10 mouse cellular contexts compared by ENCODE assay signal in the genomic region with DNA sequence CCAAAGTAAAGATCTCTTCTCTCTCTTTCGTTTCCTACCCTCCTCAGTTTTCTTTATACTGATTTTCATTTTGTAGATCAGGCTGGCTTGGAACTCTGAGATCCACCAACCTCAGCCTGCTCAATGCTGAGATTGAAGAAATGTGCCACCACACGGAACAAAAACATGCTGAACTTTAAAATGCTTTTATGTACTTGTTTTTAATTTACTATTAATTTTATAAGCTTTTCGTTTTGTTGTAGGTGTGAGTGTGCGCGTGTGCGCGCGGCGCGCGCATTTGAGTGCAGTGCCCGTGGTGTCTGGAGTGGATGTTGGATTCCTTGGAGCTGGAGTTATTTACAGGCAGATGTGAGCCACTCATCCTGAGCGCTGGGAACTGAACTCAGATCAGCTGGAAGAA. TPM values are rescaled to one million over a fixed set of nuclear protein-coding genes. Genes with fewer than 3 reads are reported as not detected.
DNase-seq lines count a peak whose midpoint lies in the region; ATAC-seq and TF ChIP-seq lines count a peak whose summit lies in the region.
"Had no signal": no experiment of that assay in that cellular context is flagged by ENCODE, and none has a peak within 500 bp of the region (broad histone marks: within the 10 kb centered on the region; RNA-seq: fewer than 3 reads in every experiment).

No protein-coding gene starts in this region.

- H3K4me2 ChIP-seq in heart, embryonic 14.5 days (ENCODE audit: low read length) = peak overlapping the region; percentile 70
- H3K4me2 ChIP-seq in hindbrain, postnatal 0 days (ENCODE audit: low read depth, low read length) = peak overlapping the region; percentile 74; the same call in 1 of the 2 replicates

- peak overlapping the region in 1 of 2 experiments; percentile 97; a peak in 2 of 4 replicates for H3K4me3 ChIP-seq in heart, embryonic 14.5 days (ENCODE audit: control insufficient read depth in 1 of 2, insufficient read depth in 1 of 2, low read depth in 1 of 2, low read length in 2 of 2)
- peak overlapping the region; percentile 97 for H3K4me3 ChIP-seq in megakaryocyte, embryonic 14.5 days (replicated peaks)
- 0 out of 2 replicates have a peak overlapping the region, but pooled peaks have one; percentile 83 for H3K4me3 ChIP-seq in hindbrain, postnatal 0 days (ENCODE audit: low read length)
- peak overlapping the region; percentile 39 for H3K4me3 ChIP-seq in macrophage (ENCODE audit: inconsistent target)

- peaks cover 14% of the 10 kb centered on the region for H3K36me3 ChIP-seq in heart, embryonic 14.5 days (ENCODE audit: control insufficient read depth, insufficient read depth, low read length)
- H3K36me3 ChIP-seq in megakaryocyte, embryonic 14.5 days (replicated peaks; ENCODE audit: low read length) = peaks cover 16% of the 10 kb centered on the region
- H3K36me3 ChIP-seq in hindbrain, postnatal 0 days (ENCODE audit: insufficient read depth, low read length) = 0 out of 2 replicates have a peak, but pooled peaks cover under 1% of the 10 kb centered on the region
- peaks cover 3% of the 10 kb centered on the region; the same call in 1 of the 2 replicates for H3K36me3 ChIP-seq in macrophage (ENCODE audit: inconsistent target)

- no peaks in the 10 kb centered on the region for H3K9me3 ChIP-seq in heart, embryonic 14.5 days (ENCODE audit: control insufficient read depth, low read length)
- no peaks in the 10 kb centered on the region for H3K9me3 ChIP-seq in megakaryocyte, embryonic 14.5 days
- no peaks in the 10 kb centered on the region for H3K9me3 ChIP-seq in hindbrain, postnatal 0 days (ENCODE audit: low read length)

- peaks cover 0 to 5% of the 10 kb centered on the region in 2 experiments; a peak in 3 of 4 replicates for H3K4me1 ChIP-seq in heart, embryonic 14.5 days (ENCODE audit: control insufficient read depth in 2 of 2, insufficient read depth in 2 of 2, low read length in 2 of 2)
- peaks cover 28% of the 10 kb centered on the region for H3K4me1 ChIP-seq in megakaryocyte, embryonic 14.5 days
- H3K4me1 ChIP-seq in hindbrain, postnatal 0 days (ENCODE audit: insufficient read depth, low read length) = peaks cover 9% of the 10 kb centered on the region

- no peak for TF ChIP-seq CTCF in hindbrain, postnatal 0 days (IDR thresholded peaks at IDR 0.05; ENCODE audit: low read depth)

- H3K9ac ChIP-seq in heart, embryonic 14.5 days (ENCODE audit: low read length) = no peak overlapping the region
- H3K9ac ChIP-seq in hindbrain, postnatal 0 days (replicated peaks; ENCODE audit: low read length) = no peak overlapping the region

- peaks cover 33% of the 10 kb centered on the region for H3K79me2 ChIP-seq in macrophage (ENCODE audit: inconsistent target)

- no peak for DNase-seq in heart, postnatal 36 days
- DNase-seq in hindbrain, postnatal 0 days (ENCODE audit: low spot score) = no peak

- WGBS in heart, embryonic 14.5 days = 79% methylated on average over 13 of the region's 13 CpGs
- 83% methylated on average over 13 of the region's 13 CpGs for WGBS in hindbrain, postnatal 0 days
- WGBS in macrophage (ENCODE audit: missing documents) = 88% methylated on average over 13 of the region's 13 CpGs

- 0 out of 4 replicates have a peak overlapping the region, but pooled peaks of 1 of the 2 experiments have one; percentile 100 for H3K27ac ChIP-seq in heart, embryonic 14.5 days (replicated peaks in 1 of 2; ENCODE audit: control insufficient read depth in 1 of 2, insufficient read depth in 1 of 2, low read depth in 2 of 2, low read length in 2 of 2)
- H3K27ac ChIP-seq in hindbrain, postnatal 0 days = no peak overlapping the region
- peak overlapping the region; percentile 52; the same call in 1 of the 2 replicates for H3K27ac ChIP-seq in macrophage

- H3K27me3 ChIP-seq in heart, embryonic 14.5 days (ENCODE audit: control insufficient read depth, insufficient read depth, low read length) = no peaks in the 10 kb centered on the region
- peaks cover 4% of the 10 kb centered on the region for H3K27me3 ChIP-seq in megakaryocyte, embryonic 14.5 days (replicated peaks)
- H3K27me3 ChIP-seq in hindbrain, postnatal 0 days (ENCODE audit: insufficient read depth, low read length) = no peaks in the 10 kb centered on the region

- intact Hi-C loops in heart, postnatal 36 days (cut with DNase I) = no loop called here

- no peak for ATAC-seq in heart, embryonic 14.5 days (ENCODE audit: insufficient number of reproducible peaks, insufficient read depth, low FRiP score, low read depth)
- no peak for ATAC-seq in megakaryocyte, adult 5-6 weeks (ENCODE audit: poor library complexity, severe bottlenecking)
- ATAC-seq in hindbrain, postnatal 0 days = no peak
- ATAC-seq in erythroid progenitor cell, adult 5-6 weeks (replicated peaks; ENCODE audit: low FRiP score, poor library complexity, severe bottlenecking) = no peak

RNA-seq across cellular contexts. Expression of gene Fbxl3, which starts 0.9 kb away (rescaled TPM):
- polyA plus RNA-seq in heart, embryonic 14.5 days (2014; fragmentation: Nextera tagmentation; extraction: Ambion mirVana) = 30.1 and 31.1 TPM in 2 replicates
- total RNA-seq in heart, postnatal 36 days (2021) = 10 to 100 TPM; 57.5 to 65.3 TPM
- polyA plus RNA-seq in megakaryocyte, embryonic 14.5 days (2012; ENCODE audit: insufficient read depth, low replicate concordance) = 2.0 and 5.1 TPM in 2 replicates
- 46.3 and 51.3 TPM in 2 replicates for total RNA-seq in megakaryocyte, adult 5-6 weeks (2015)
- 72.7 and 92.4 TPM in 2 replicates for total RNA-seq in megakaryocyte, adult 5-6 weeks (2017)
- 53.7 and 61.6 TPM in 2 replicates for total RNA-seq in hindbrain, postnatal 0 days (2014; rRNA removed)
- 26.7 and 27.4 TPM in 2 replicates for polyA plus RNA-seq in hindbrain, postnatal 0 days (2015; fragmentation: Nextera tagmentation; extraction: Ambion mirVana)
- total RNA-seq in macrophage (2018; cell fraction: chromatin; rRNA removed) = 100 to 1,000 TPM; 139 to 437 (median 255) TPM
- total RNA-seq in macrophage (2018; cell fraction: cytosol; rRNA removed) = 10 to 100 TPM; 30.9 to 98.7 (median 59.1) TPM
- total RNA-seq in macrophage (2018; cell fraction: nucleus; rRNA removed) = 100 to 1,000 TPM in 25 of 26 experiments, 10 to 100 TPM in 1; 89.1 to 303 (median 191) TPM
- polyA plus RNA-seq in macrophage (2018) = 27.5 to 57.4 TPM (median 29.6 TPM) in 3 replicates
- 36.9 and 41.8 TPM in 2 replicates for total RNA-seq in erythroid progenitor cell, adult 5-6 weeks (2015; ENCODE audit: low replicate concordance)
- 65.7 and 103 TPM in 2 replicates for total RNA-seq in erythroid progenitor cell, adult 5-6 weeks (2017; ENCODE audit: low replicate concordance)

RNA-seq across cellular contexts. Expression of gene Cln5, which starts 30.3 kb away (rescaled TPM):
- 28.5 and 29.8 TPM in 2 replicates for polyA plus RNA-seq in heart, embryonic 14.5 days (2014; fragmentation: Nextera tagmentation; extraction: Ambion mirVana)
- 10 to 100 TPM; 17.0 to 18.7 TPM for total RNA-seq in heart, postnatal 36 days (2021)
- polyA plus RNA-seq in megakaryocyte, embryonic 14.5 days (2012; ENCODE audit: insufficient read depth, low replicate concordance) = 1.8 and 3.6 TPM in 2 replicates
- 77.7 and 81.1 TPM in 2 replicates for total RNA-seq in megakaryocyte, adult 5-6 weeks (2015)
- total RNA-seq in megakaryocyte, adult 5-6 weeks (2017) = 77.6 and 82.9 TPM in 2 replicates
- total RNA-seq in hindbrain, postnatal 0 days (2014; rRNA removed) = 11.8 and 14.9 TPM in 2 replicates
- 14.0 and 14.5 TPM in 2 replicates for polyA plus RNA-seq in hindbrain, postnatal 0 days (2015; fragmentation: Nextera tagmentation; extraction: Ambion mirVana)
- 100 to 1,000 TPM in 4 of 26 experiments, 10 to 100 TPM in 22; 23.3 to 150 (median 64.8) TPM for total RNA-seq in macrophage (2018; cell fraction: chromatin; rRNA removed)
- 100 to 1,000 TPM; 102 to 195 (median 120) TPM for total RNA-seq in macrophage (2018; cell fraction: cytosol; rRNA removed)
- total RNA-seq in macrophage (2018; cell fraction: nucleus; rRNA removed) = 100 to 1,000 TPM in 22 of 26 experiments, 10 to 100 TPM in 4; 76.2 to 217 (median 134) TPM
- 76.7 to 111 TPM (median 104 TPM) in 3 replicates for polyA plus RNA-seq in macrophage (2018)
- 14.4 and 17.6 TPM in 2 replicates for total RNA-seq in erythroid progenitor cell, adult 5-6 weeks (2015; ENCODE audit: low replicate concordance)
- total RNA-seq in erythroid progenitor cell, adult 5-6 weeks (2017; ENCODE audit: low replicate concordance) = 8.9 and 11.4 TPM in 2 replicates

RNA-seq across cellular contexts. Expression of gene Acod1, which starts 53.5 kb away (rescaled TPM):
- 0.09 TPM in 1 of 2 replicates, not detected in the other for polyA plus RNA-seq in heart, embryonic 14.5 days (2014; fragmentation: Nextera tagmentation; extraction: Ambion mirVana)
- not detected for total RNA-seq in heart, postnatal 36 days (2021)
- polyA plus RNA-seq in megakaryocyte, embryonic 14.5 days (2012; ENCODE audit: insufficient read depth, low replicate concordance) = 0.13 TPM in 1 of 2 replicates, not detected in the other
- 1.5 and 1.8 TPM in 2 replicates for total RNA-seq in megakaryocyte, adult 5-6 weeks (2015)
- total RNA-seq in megakaryocyte, adult 5-6 weeks (2017) = 1.8 and 2.0 TPM in 2 replicates
- not detected in 2 replicates for total RNA-seq in hindbrain, postnatal 0 days (2014; rRNA removed)
- polyA plus RNA-seq in hindbrain, postnatal 0 days (2015; fragmentation: Nextera tagmentation; extraction: Ambion mirVana) = not detected in 2 replicates
- 1,000 to 10,000 TPM in 9 of 26 experiments, 100 to 1,000 TPM in 11, 10 to 100 TPM in 4, 1 to 10 TPM in 2; 6.8 to 5,659 (median 647) TPM for total RNA-seq in macrophage (2018; cell fraction: chromatin; rRNA removed)
- total RNA-seq in macrophage (2018; cell fraction: cytosol; rRNA removed) = 1,000 to 10,000 TPM in 10 of 26 experiments, 100 to 1,000 TPM in 8, 10 to 100 TPM in 4, 1 to 10 TPM in 4; 5.8 to 5,279 (median 809) TPM
- total RNA-seq in macrophage (2018; cell fraction: nucleus; rRNA removed) = 1,000 to 10,000 TPM in 15 of 26 experiments, 100 to 1,000 TPM in 6, 10 to 100 TPM in 5; 13.1 to 5,165 (median 1,063) TPM
- polyA plus RNA-seq in macrophage (2018) = 12.2 to 32.9 TPM (median 13.4 TPM) in 3 replicates
- 0.84 TPM in 1 of 2 replicates, not detected in the other for total RNA-seq in erythroid progenitor cell, adult 5-6 weeks (2015; ENCODE audit: low replicate concordance)
- 0.26 TPM in 1 of 2 replicates, not detected in the other for total RNA-seq in erythroid progenitor cell, adult 5-6 weeks (2017; ENCODE audit: low replicate concordance)
- total RNA-seq: adrenal gland, postnatal 25 days; ES-E14 had no signal
- polyA plus RNA-seq: forebrain, embryonic 16.5 days had no signal
